Mouse (Mus musculus): Measurements from ENCODE around the gene AC109138.7. TPM values are rescaled to one million over a fixed set of nuclear protein-coding genes. Genes with fewer than 3 reads are reported as not detected.

AC109138.7 gene
- polyA plus RNA-seq, 1 experiment from 2014 or later = not detected

GRCm38 (mm10) chr19:4220416-4220815 is 6.3 kb downstream of the AC109138.7 start:
- H3K4me2 ChIP-seq = no peak overlapping the region
- no peaks in the 10 kb centered on the region for H3K9me3 ChIP-seq (ENCODE audit: control insufficient read depth, low read length)
- no peak for ATAC-seq (ENCODE audit: low FRiP score)
- H3K4me3 ChIP-seq (ENCODE audit: low read depth, low read length) = no peak overlapping the region
- H3K4me1 ChIP-seq (ENCODE audit: control insufficient read depth, insufficient read depth, low read length) = 0 out of 2 replicates have a peak, but pooled peaks cover 2% of the 10 kb centered on the region
- WGBS = 49% methylated on average over 4 of the region's 4 CpGs
- H3K27ac ChIP-seq (ENCODE audit: low read depth, low read length) = no peak overlapping the region
- no peaks in the 10 kb centered on the region for H3K36me3 ChIP-seq (ENCODE audit: control insufficient read depth, insufficient read depth, low read length)
- DNase-seq (ENCODE audit: low spot score, missing footprints) = no peak
- H3K27me3 ChIP-seq (ENCODE audit: control insufficient read depth, insufficient read depth, low read length) = peaks cover 16% of the 10 kb centered on the region
- H3K9ac ChIP-seq (ENCODE audit: low read length) = no peak overlapping the region

- ATAC-seq (ENCODE audit: low FRiP score) (no peak), DNase-seq (ENCODE audit: low spot score, missing footprints) (no peak)
- no peak overlapping the region for H3K9ac ChIP-seq (ENCODE audit: low read length)
- no peak overlapping the region for H3K4me2 ChIP-seq
- WGBS = 48% methylated on average over 14 of the region's 14 CpGs
- H3K9me3 ChIP-seq (ENCODE audit: control insufficient read depth, low read length) = no peaks in the 10 kb centered on the region
- H3K36me3 ChIP-seq (ENCODE audit: control insufficient read depth, insufficient read depth, low read length) = no peaks in the 10 kb centered on the region
- H3K4me1 ChIP-seq (ENCODE audit: control insufficient read depth, insufficient read depth, low read length) = 0 out of 2 replicates have a peak, but pooled peaks cover 1% of the 10 kb centered on the region
- H3K27me3 ChIP-seq (ENCODE audit: control insufficient read depth, insufficient read depth, low read length) = peaks cover 10% of the 10 kb centered on the region
- no peak overlapping the region for H3K27ac ChIP-seq (ENCODE audit: low read depth, low read length)
- no peak overlapping the region for H3K4me3 ChIP-seq (ENCODE audit: low read depth, low read length)
Measured at GRCm38 (mm10) chr19:4220957-4221743, 7.0 kb downstream of the AC109138.7 start.

- Histone ChIP-seq H3K9ac (ENCODE audit: low read length) (no peak overlapping the region), H3K36me3 (ENCODE audit: control insufficient read depth, insufficient read depth, low read length) (no peaks in the 10 kb centered on the region), H3K4me3 (ENCODE audit: low read depth, low read length) (no peak overlapping the region), H3K9me3 (ENCODE audit: control insufficient read depth, low read length) (no peaks in the 10 kb centered on the region), H3K27me3 (ENCODE audit: control insufficient read depth, insufficient read depth, low read length) (no peaks in the 10 kb centered on the region; the same call in 1 of the 2 replicates), H3K27ac (ENCODE audit: low read depth, low read length) (no peak overlapping the region), H3K4me1 (ENCODE audit: control insufficient read depth, insufficient read depth, low read length) (no peaks in the 10 kb centered on the region), H3K4me2 (no peak overlapping the region)
- ATAC-seq (ENCODE audit: low FRiP score) (no peak), DNase-seq (ENCODE audit: low spot score, missing footprints) (peak; percentile 37)
- 88% methylated on average over 11 of the region's 11 CpGs for WGBS
Measured at GRCm38 (mm10) chr19:4222165-4222564, 8.0 kb downstream of the AC109138.7 start.

- Histone ChIP-seq H3K9ac (ENCODE audit: low read length) (no peak overlapping the region), H3K4me1 (ENCODE audit: control insufficient read depth, insufficient read depth, low read length) (peaks cover 4% of the 10 kb centered on the region), H3K27ac (ENCODE audit: low read depth, low read length) (no peak overlapping the region), H3K4me2 (no peak overlapping the region), H3K36me3 (ENCODE audit: control insufficient read depth, insufficient read depth, low read length) (no peaks in the 10 kb centered on the region), H3K9me3 (ENCODE audit: control insufficient read depth, low read length) (no peaks in the 10 kb centered on the region), H3K27me3 (ENCODE audit: control insufficient read depth, insufficient read depth, low read length) (peaks cover 3% of the 10 kb centered on the region; the same call in 1 of the 2 replicates), H3K4me3 (ENCODE audit: low read depth, low read length) (no peak overlapping the region)
- DNase-seq (ENCODE audit: low spot score, missing footprints) (peak; percentile 1), ATAC-seq (ENCODE audit: low FRiP score) (no peak)
- WGBS = 91% methylated on average over 7 of the region's 7 CpGs
Measured at GRCm38 (mm10) chr19:4226779-4227178, 12.6 kb downstream of the AC109138.7 start.

- H3K27ac ChIP-seq (ENCODE audit: low read depth, low read length) = no peak overlapping the region
- H3K4me1 ChIP-seq (ENCODE audit: control insufficient read depth, insufficient read depth, low read length) = peaks cover 7% of the 10 kb centered on the region
- H3K4me2 ChIP-seq = no peak overlapping the region
- H3K4me3 ChIP-seq (ENCODE audit: low read depth, low read length) = no peak overlapping the region
- no peaks in the 10 kb centered on the region for H3K9me3 ChIP-seq (ENCODE audit: control insufficient read depth, low read length)
- peaks cover 3% of the 10 kb centered on the region; the same call in 1 of the 2 replicates for H3K27me3 ChIP-seq (ENCODE audit: control insufficient read depth, insufficient read depth, low read length)
- H3K36me3 ChIP-seq (ENCODE audit: control insufficient read depth, insufficient read depth, low read length) = no peaks in the 10 kb centered on the region
- H3K9ac ChIP-seq (ENCODE audit: low read length) = no peak overlapping the region
- DNase-seq (ENCODE audit: low spot score, missing footprints) = no peak
- 71% methylated on average over 5 of the region's 5 CpGs for WGBS
- ATAC-seq (ENCODE audit: low FRiP score) = no peak
Measured at GRCm38 (mm10) chr19:4227446-4227845, 13.3 kb downstream of the AC109138.7 start.

- no peaks in the 10 kb centered on the region for H3K9me3 ChIP-seq (ENCODE audit: control insufficient read depth, low read length)
- peak; percentile 97 for DNase-seq (ENCODE audit: low spot score, missing footprints)
- no peak overlapping the region for H3K4me2 ChIP-seq
- no peak overlapping the region for H3K4me3 ChIP-seq (ENCODE audit: low read depth, low read length)
- WGBS = 20% methylated on average over 8 of the region's 8 CpGs
- 0 out of 2 replicates have a peak, but pooled peaks have one; percentile 18 for ATAC-seq (ENCODE audit: low FRiP score)
- peaks cover 3% of the 10 kb centered on the region; the same call in 1 of the 2 replicates for H3K27me3 ChIP-seq (ENCODE audit: control insufficient read depth, insufficient read depth, low read length)
- peaks cover 9% of the 10 kb centered on the region for H3K4me1 ChIP-seq (ENCODE audit: control insufficient read depth, insufficient read depth, low read length)
- no peaks in the 10 kb centered on the region for H3K36me3 ChIP-seq (ENCODE audit: control insufficient read depth, insufficient read depth, low read length)
- H3K27ac ChIP-seq (ENCODE audit: low read depth, low read length) = no peak overlapping the region
- no peak overlapping the region for H3K9ac ChIP-seq (ENCODE audit: low read length)
Measured at GRCm38 (mm10) chr19:4227894-4228678, 13.9 kb downstream of the AC109138.7 start.

GRCm38 (mm10) chr19:4228891-4229290 is 14.7 kb downstream of the AC109138.7 start:
- Histone ChIP-seq H3K36me3 (ENCODE audit: control insufficient read depth, insufficient read depth, low read length) (no peaks in the 10 kb centered on the region), H3K4me2 (no peak overlapping the region), H3K4me3 (ENCODE audit: low read depth, low read length) (no peak overlapping the region), H3K9ac (ENCODE audit: low read length) (no peak overlapping the region), H3K27me3 (ENCODE audit: control insufficient read depth, insufficient read depth, low read length) (peaks cover 3% of the 10 kb centered on the region; the same call in 1 of the 2 replicates), H3K27ac (ENCODE audit: low read depth, low read length) (no peak overlapping the region), H3K4me1 (ENCODE audit: control insufficient read depth, insufficient read depth, low read length) (peaks cover 9% of the 10 kb centered on the region), H3K9me3 (ENCODE audit: control insufficient read depth, low read length) (no peaks in the 10 kb centered on the region)
- 78% methylated on average over 4 of the region's 4 CpGs for WGBS
- no peak for ATAC-seq (ENCODE audit: low FRiP score)
- peak; percentile 64 for DNase-seq (ENCODE audit: low spot score, missing footprints)

GRCm38 (mm10) chr19:4229451-4230076 is 15.4 kb downstream of the AC109138.7 start:
- no peak overlapping the region for H3K9ac ChIP-seq (ENCODE audit: low read length)
- H3K4me1 ChIP-seq (ENCODE audit: control insufficient read depth, insufficient read depth, low read length) = peaks cover 9% of the 10 kb centered on the region
- DNase-seq (ENCODE audit: low spot score, missing footprints) (peak; percentile 62), ATAC-seq (ENCODE audit: low FRiP score) (no peak)
- WGBS = 49% methylated on average over 9 of the region's 9 CpGs
- H3K27ac ChIP-seq (ENCODE audit: low read depth, low read length) = no peak overlapping the region
- no peak overlapping the region for H3K4me3 ChIP-seq (ENCODE audit: low read depth, low read length)
- H3K4me2 ChIP-seq = no peak overlapping the region
- H3K36me3 ChIP-seq (ENCODE audit: control insufficient read depth, insufficient read depth, low read length) = no peaks in the 10 kb centered on the region
- H3K9me3 ChIP-seq (ENCODE audit: control insufficient read depth, low read length) = no peaks in the 10 kb centered on the region
- peaks cover 3% of the 10 kb centered on the region; the same call in 1 of the 2 replicates for H3K27me3 ChIP-seq (ENCODE audit: control insufficient read depth, insufficient read depth, low read length)

Data from midbrain, embryonic 11.5 days (tissue).